Mouse (Mus musculus) CH12.LX (cell line): ENCODE data around the gene Aatk. TPM values are rescaled to one million over a fixed set of nuclear protein-coding genes. Genes with fewer than 3 reads are reported as not detected.
A peak's percentile ranks its signal among the peaks of the same experiment; 100 is the strongest.

ENCODE experiments used
- DNase-seq: peaks from one replicate; pipeline ENCODE4 v3.0.0-alpha.2; 2013; ENCODE audit errors: extremely low read depth
- H3K27ac ChIP-seq: 2 replicates; pipeline ENCODE4 v1.5.1; 2012; ENCODE audit warnings: low read depth, mild to moderate bottlenecking, control low read depth, moderate library complexity; ENCODE audit not compliant: insufficient read depth
- H3K27me3 ChIP-seq: replicated peaks from 2 replicates; pipeline ENCODE3; 2012; ENCODE audit warnings: inconsistent platforms
- H3K36me3 ChIP-seq, 2 experiments: replicated peaks in 1 of 2; 2 replicates each; pipeline versions ENCODE3 to v1.6.1; 2012; ENCODE audit warnings: inconsistent platforms in 1 of 2, low read length in 1 of 2, mild to moderate bottlenecking in 1 of 2, mixed read lengths in 1 of 2, moderate library complexity in 1 of 2; ENCODE audit not compliant: control insufficient read depth in 1 of 2, insufficient read depth in 1 of 2
- H3K4me1 ChIP-seq, 2 experiments: 2 replicates each; pipeline ENCODE4 v1.6.1; 2012; ENCODE audit warnings: inconsistent platforms in 1 of 2, moderate library complexity in 1 of 2; ENCODE audit not compliant: insufficient read depth in 2 of 2, control insufficient read depth in 1 of 2
- H3K4me2 ChIP-seq: 2 replicates; pipeline ENCODE4 v1.6.1; 2012; ENCODE audit warnings: low read depth, mild to moderate bottlenecking, control low read depth; ENCODE audit not compliant: poor library complexity, insufficient read depth, severe bottlenecking
- H3K4me3 ChIP-seq, 3 experiments: fragments of 150-350 bp in 1 of 3; sonication (generic) in 1 of 3; replicated peaks in 1 of 3; 2 replicates each; pipeline versions ENCODE3 to v1.5.1; 2011 to 2012; ENCODE audit warnings: low read depth in 2 of 3, low read length in 2 of 3, mild to moderate bottlenecking in 2 of 3, moderate library complexity in 2 of 3, control low read depth in 1 of 3, improper control_type of control experiment in 1 of 3, inconsistent platforms in 1 of 3, mixed read lengths in 1 of 3; ENCODE audit not compliant: poor library complexity in 1 of 3
- H3K79me2 ChIP-seq: replicated peaks from 2 replicates; pipeline ENCODE4 v1.6.1; 2012; ENCODE audit warnings: mild to moderate bottlenecking, moderate library complexity; ENCODE audit not compliant: control insufficient read depth, poor library complexity, insufficient read depth, severe bottlenecking; ENCODE audit errors: extremely low read depth
- H3K9ac ChIP-seq: 2 replicates; pipeline ENCODE4 v1.6.1; 2012; ENCODE audit warnings: low read depth, mild to moderate bottlenecking, control low read depth, moderate library complexity; ENCODE audit not compliant: insufficient read depth
- H3K9me3 ChIP-seq: replicated peaks from 2 replicates; pipeline ENCODE3; 2012; ENCODE audit warnings: low read length, inconsistent platforms, mixed read lengths
- BHLHE40 ChIP-seq: IDR thresholded peaks from 2 replicates; pipeline ENCODE4 v1.6.1; 2011; ENCODE audit warnings: mild to moderate bottlenecking, low read depth, low read length, improper control_type of control experiment
- CHD2 ChIP-seq: IDR thresholded peaks from 2 replicates; pipeline ENCODE4 v1.6.1; 2011; ENCODE audit warnings: low read length, improper control_type of control experiment
- CTCF ChIP-seq, 2 experiments: IDR thresholded peaks in 1 of 2; conservative IDR thresholded peaks in 1 of 2; 2 replicates each; pipeline ENCODE4 v1.5.1; 2011 to 2012; ENCODE audit warnings: low read depth in 2 of 2, low read length in 2 of 2, improper control_type of control experiment in 1 of 2, inconsistent platforms in 1 of 2, mild to moderate bottlenecking in 1 of 2, moderate library complexity in 1 of 2
- EP300 ChIP-seq: IDR thresholded peaks from 2 replicates; pipeline ENCODE4 v1.6.1; 2011; ENCODE audit warnings: low read length, improper control_type of control experiment
- ETS1 ChIP-seq: conservative IDR thresholded peaks from 2 replicates; pipeline ENCODE4 v1.6.1; 2012; ENCODE audit warnings: low read depth, mild to moderate bottlenecking, inconsistent platforms, low read length, improper control_type of control experiment, moderate library complexity
- GABPA ChIP-seq: IDR thresholded peaks from 2 replicates; pipeline ENCODE4 v1.6.1; 2012; ENCODE audit warnings: low read depth, low read length, improper control_type of control experiment, inconsistent platforms; ENCODE audit not compliant: insufficient replicate concordance
- IRF4 ChIP-seq: IDR thresholded peaks from 2 replicates; pipeline ENCODE4 v1.6.1; 2014; ENCODE audit warnings: low read depth, mild to moderate bottlenecking, inconsistent platforms, low read length, improper control_type of control experiment
- JUND ChIP-seq: conservative IDR thresholded peaks from 2 replicates; pipeline ENCODE4 v1.6.1; 2011; ENCODE audit warnings: low read depth, low read length, improper control_type of control experiment
- KAT2A ChIP-seq: IDR thresholded peaks from 2 replicates; pipeline ENCODE4 v1.6.1; 2012; ENCODE audit warnings: low read length, improper control_type of control experiment, inconsistent platforms; ENCODE audit not compliant: insufficient replicate concordance
- MAFK ChIP-seq: IDR thresholded peaks from 2 replicates; pipeline ENCODE4 v1.6.1; 2011; ENCODE audit warnings: low read length, improper control_type of control experiment; ENCODE audit not compliant: insufficient replicate concordance
- MAZ ChIP-seq: IDR thresholded peaks from 2 replicates; pipeline ENCODE4 v1.6.1; 2012; ENCODE audit warnings: low read depth, mild to moderate bottlenecking, inconsistent platforms, low read length, improper control_type of control experiment, moderate library complexity
- PAX5 ChIP-seq: IDR thresholded peaks from 2 replicates; pipeline ENCODE4 v1.6.1; 2012; ENCODE audit warnings: low read length, inconsistent platforms, mixed read lengths
- POLR2A ChIP-seq: IDR thresholded peaks from 2 replicates; pipeline ENCODE4 v1.6.1; 2011; ENCODE audit warnings: low read depth, mild to moderate bottlenecking, improper control_type of control experiment, low read length
- POLR2AphosphoS2 ChIP-seq: IDR thresholded peaks from 2 replicates; pipeline ENCODE4 v1.6.1; 2011; ENCODE audit warnings: low read depth, low read length, improper control_type of control experiment
- RAD21 ChIP-seq: IDR thresholded peaks from 2 replicates; pipeline ENCODE4 v1.6.1; 2011; ENCODE audit warnings: low read depth, mild to moderate bottlenecking, low read length, improper control_type of control experiment, moderate library complexity
- SIN3A ChIP-seq: IDR thresholded peaks from 2 replicates; pipeline ENCODE4 v1.6.1; 2012; ENCODE audit warnings: low read length, improper control_type of control experiment, inconsistent platforms
- SMC3 ChIP-seq: IDR thresholded peaks from 2 replicates; pipeline ENCODE4 v1.6.1; 2011; ENCODE audit warnings: low read depth, low read length, improper control_type of control experiment
- TBP ChIP-seq: conservative IDR thresholded peaks from 2 replicates; pipeline ENCODE4 v1.6.1; 2011; ENCODE audit warnings: low read depth, low read length, improper control_type of control experiment
- TCF12 ChIP-seq: IDR thresholded peaks from 2 replicates; pipeline ENCODE4 v1.6.1; 2014; ENCODE audit warnings: low read depth, mild to moderate bottlenecking, inconsistent platforms, low read length, improper control_type of control experiment
- UBTF ChIP-seq: IDR thresholded peaks from 2 replicates; pipeline ENCODE4 v1.6.1; 2012; ENCODE audit warnings: low read depth, mild to moderate bottlenecking, inconsistent platforms, low read length, improper control_type of control experiment, moderate library complexity
- USF2 ChIP-seq: conservative IDR thresholded peaks from 2 replicates; pipeline ENCODE4 v1.6.1; 2011; ENCODE audit warnings: low read depth, low read length, improper control_type of control experiment
- ZC3H11A ChIP-seq: IDR thresholded peaks from 2 replicates; pipeline ENCODE4 v1.6.1; 2012; ENCODE audit warnings: low read depth, mild to moderate bottlenecking, inconsistent platforms, low read length, improper control_type of control experiment
- ZKSCAN1 ChIP-seq: IDR thresholded peaks from 2 replicates; pipeline ENCODE4 v1.6.1; 2012; ENCODE audit warnings: low read depth, inconsistent platforms, low read length, improper control_type of control experiment, borderline replicate concordance
- ZMIZ1 ChIP-seq: IDR thresholded peaks from 2 replicates; pipeline ENCODE4 v1.6.1; 2012; ENCODE audit warnings: low read depth, mild to moderate bottlenecking, inconsistent platforms, low read length, improper control_type of control experiment
- ZNF384 ChIP-seq: IDR thresholded peaks from 2 replicates; pipeline ENCODE4 v1.6.1; 2012; ENCODE audit warnings: low read depth, low read length, improper control_type of control experiment, inconsistent platforms
- dilution Hi-C: fragments of 300-500 bp; cut with MboI; formaldehyde crosslinking; loops from 2 replicates; pipeline ENCODE4 v1.14.3; 2020; ENCODE audit warnings: low sequenced_read_pairs; ENCODE audit not compliant: extremely low pct_unique_long_range_greater_than_20kb, extremely low pct_ligation_motif_present
- in situ Hi-C: fragments of 300-500 bp; cut with MboI; formaldehyde crosslinking; loops from 3 replicates; pipeline ENCODE4 v1.14.3; 2019; ENCODE audit warnings: low sequenced_read_pairs, low pct_ligation_motif_present, low pct_unique_long_range_greater_than_20kb, mixed read lengths
- polyA plus RNA-seq: library from polyadenylated mRNA; unstranded; fragments of >175 nt; gene quantifications from 2 replicates; pipeline ENCODE4 v1.2.1, GENCODE M21; 2012; ENCODE audit warnings: low read depth; ENCODE audit not compliant: insufficient read length
- total RNA-seq, 2 experiments: library from RNA; depleted of rRNA; stranded (reverse); fragments of 300-350 nt in 1 of 2; fragments of >200 nt in 1 of 2; gene quantifications; 2 replicates each; pipeline ENCODE4 v1.2.3; 2012 to 2014

Aatk gene
- total and polyA plus RNA-seq, 3 experiments = 0.08 to 0.21 (median 0.19) TPM

GRCm38 (mm10) chr11:120013174-120013711, 33.7 kb downstream of the Aatk start (continued):
- TF ChIP-seq JUND (peak; percentile 45; the same call in 1 of the 2 replicates), UBTF (no peak), CTCF (conservative IDR thresholded peaks at IDR 0.05 in 1 of 2, IDR thresholded peaks at IDR 0.05 in 1 of 2; ENCODE audit: low read depth in 2 of 2, low read length in 2 of 2) (peak; percentile 84 to 91), MAZ (peak; percentile 28; the same call in 1 of the 2 replicates), USF2 (no peak), ZC3H11A (peak; percentile 43), PAX5 (no peak), BHLHE40 (peak; percentile 20; the same call in 1 of the 2 replicates), KAT2A (no peak), ETS1 (no peak), POLR2AphosphoS2 (no peak), TBP (no peak), MAFK (peak; percentile 20; the same call in 1 of the 2 replicates), RAD21 (peak; percentile 74), ZKSCAN1 (no peak)

DNA sequence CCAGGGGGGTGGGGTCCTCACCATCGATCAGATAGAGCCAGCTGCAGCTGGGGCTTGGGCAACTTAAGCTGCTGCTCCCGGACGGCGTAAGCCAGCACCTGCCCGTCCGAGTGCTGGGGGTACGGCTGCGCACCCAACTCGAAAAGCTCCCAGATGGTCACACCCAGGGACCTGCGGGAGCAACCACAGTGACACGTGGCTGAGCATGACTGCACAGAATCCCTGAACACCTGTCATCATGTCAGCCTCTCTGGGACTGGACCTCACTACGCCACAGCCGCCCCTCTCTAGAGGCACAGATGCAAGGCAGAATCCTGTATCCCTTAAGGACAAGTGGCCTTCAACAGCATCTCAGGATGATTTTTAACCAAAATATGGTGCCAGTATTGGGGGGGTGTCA, 34.3 kb downstream of the Aatk start:
- H3K27ac ChIP-seq = no peak overlapping the region
- no peak overlapping the region for H3K4me3 ChIP-seq
- in situ Hi-C loops (loop anchor here (5.0 kb wide), 1 partner anchor 295 kb away; no protein-coding TSS in a partner anchor), dilution Hi-C loops (no loop called here)
- DNase-seq = peak; percentile 24
- H3K9me3 ChIP-seq = no peaks in the 10 kb centered on the region
- no peaks in the 10 kb centered on the region for H3K36me3 ChIP-seq
- no peak overlapping the region for H3K9ac ChIP-seq
- H3K27me3 ChIP-seq = peaks cover 67% of the 10 kb centered on the region
- no peak overlapping the region for H3K4me2 ChIP-seq
- H3K79me2 ChIP-seq = no peaks in the 10 kb centered on the region
- no peak for TF ChIP-seq SIN3A
- no peak for TF ChIP-seq CHD2
- 0 out of 2 replicates have a peak, but pooled peaks have one; percentile 18 for TF ChIP-seq EP300
- TF ChIP-seq ZNF384 = no peak
- 0 out of 2 replicates have a peak, but pooled peaks have one; percentile 48 for TF ChIP-seq TCF12
- no peak for TF ChIP-seq ZKSCAN1
- TF ChIP-seq ZC3H11A = no peak
- no peak for TF ChIP-seq GABPA
- TF ChIP-seq BHLHE40 = peak; percentile 57
- TF ChIP-seq SMC3 = no peak
- TF ChIP-seq ZMIZ1 = no peak
- TF ChIP-seq IRF4 = no peak
- no peak for TF ChIP-seq POLR2A
- H3K4me1 ChIP-seq = peaks cover 9 to 15% of the 10 kb centered on the region in 2 experiments
